Mouse (Mus musculus): ENCODE data around the gene Six2.

DNA sequence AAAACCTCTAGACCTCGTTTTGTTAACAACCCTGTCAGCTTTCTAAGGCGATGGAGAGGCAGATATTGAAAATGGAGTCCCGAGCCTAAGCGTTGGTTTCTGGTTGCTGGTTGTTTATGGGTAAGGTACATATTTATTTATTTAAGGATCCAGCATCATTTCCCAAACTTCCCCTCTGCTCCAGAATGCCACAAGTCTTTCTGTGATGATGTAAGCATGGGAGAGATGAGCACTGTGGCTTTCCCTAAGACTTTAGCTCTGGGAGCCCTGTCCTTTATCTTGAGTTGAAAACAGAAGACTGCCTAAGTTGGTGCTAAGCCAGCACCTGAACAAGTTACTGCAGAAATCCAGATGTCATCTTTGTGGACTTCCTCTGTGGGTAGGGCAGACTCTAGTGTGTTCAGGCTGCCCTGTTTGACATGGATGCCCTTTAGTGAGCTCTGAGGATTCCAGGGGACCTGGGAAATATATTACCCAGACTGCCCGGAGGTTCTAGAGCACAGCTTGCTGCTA, 1.8 kb upstream of the Six2 start:
- TF ChIP-seq CTCF (IDR thresholded peaks at IDR 0.05; ENCODE audit: low read depth), result no peak
- TF ChIP-seq EP300 (IDR thresholded peaks at IDR 0.05; ENCODE audit: low read depth), result no peak
